Mouse (Mus musculus): ENCODE data around the gene Stx1b. TPM values are rescaled to one million over a fixed set of nuclear protein-coding genes. Genes with fewer than 3 reads are reported as not detected.

Gene Stx1b
- polyA plus RNA-seq, 1 experiment, result 0.20 TPM

DNA sequence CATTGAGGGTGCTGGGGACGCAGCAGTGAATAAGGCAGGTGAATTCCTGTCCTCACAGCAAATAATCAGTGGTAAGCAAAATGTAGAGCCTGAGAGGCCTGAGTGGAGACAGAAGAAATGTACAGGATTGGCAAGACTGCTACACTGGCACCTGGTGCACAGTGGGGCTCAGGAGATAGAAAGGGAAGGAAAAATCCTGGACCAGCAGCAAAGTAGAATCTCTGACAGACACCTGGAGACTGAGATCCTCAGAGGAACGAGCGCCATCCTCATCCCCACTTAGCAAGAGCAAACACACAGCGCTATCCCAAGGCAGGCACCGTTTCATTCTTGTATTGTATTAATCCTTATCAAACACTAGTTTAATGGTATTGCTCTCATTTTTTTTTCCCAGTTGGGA is 13.1 kb upstream of the Stx1b start:
- H3ac ChIP-seq (ENCODE audit: control insufficient read depth, insufficient read length), result no peak overlapping the region
- H3K4me3 ChIP-seq, result no peak overlapping the region
- no peaks in the 10 kb centered on the region for H3K36me3 ChIP-seq (ENCODE audit: control insufficient read depth, insufficient read depth)
- no peaks in the 10 kb centered on the region for H3K27me3 ChIP-seq (ENCODE audit: control insufficient read depth, insufficient read depth, insufficient read length)
- peaks cover under 1% of the 10 kb centered on the region for H3K79me2 ChIP-seq (ENCODE audit: control insufficient read depth, insufficient read depth)
- TF ChIP-seq REST (IDR thresholded peaks at IDR 0.05; ENCODE audit: insufficient read depth, insufficient read length), result no peak
- no peak for TF ChIP-seq CEBPB (IDR thresholded peaks at IDR 0.05; ENCODE audit: insufficient read depth, poor library complexity, severe bottlenecking)
- no peak for TF ChIP-seq POLR2A (IDR thresholded peaks at IDR 0.05; ENCODE audit: insufficient read length, low read depth)
- no peak overlapping the region for H3K4me2 ChIP-seq (ENCODE audit: low read depth)

DNA sequence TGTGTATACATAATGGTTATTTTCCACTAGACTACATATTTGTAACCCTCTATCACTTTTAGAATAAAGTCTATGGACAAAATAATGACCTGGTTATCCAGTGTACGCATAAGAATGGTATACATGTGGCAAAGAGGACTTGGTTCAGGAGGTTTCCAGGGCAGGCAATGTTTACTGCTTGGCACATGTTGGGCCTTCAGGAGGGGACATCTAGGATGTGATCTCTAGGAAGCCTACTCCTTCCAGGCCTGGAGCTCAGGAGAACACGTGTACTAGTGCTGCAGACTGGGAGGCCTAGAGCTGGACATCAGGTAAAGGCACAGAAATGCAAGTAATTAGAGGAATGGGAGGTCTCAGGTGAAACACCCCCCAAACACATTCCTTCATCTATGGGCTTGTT is 11.2 kb upstream of the Stx1b start:
- H3ac ChIP-seq (ENCODE audit: control insufficient read depth, insufficient read length), result no peak overlapping the region
- TF ChIP-seq MAX (IDR thresholded peaks at IDR 0.05; ENCODE audit: low read depth) (no peak), POLR2AphosphoS2 (IDR thresholded peaks at IDR 0.05; ENCODE audit: insufficient read length, low read depth) (no peak), CEBPB (IDR thresholded peaks at IDR 0.05; ENCODE audit: insufficient read depth, poor library complexity, severe bottlenecking) (no peak), SRF (IDR thresholded peaks at IDR 0.05; ENCODE audit: control insufficient read depth, insufficient read length, low read depth) (no peak), MYOG (IDR thresholded peaks at IDR 0.05; ENCODE audit: control insufficient read depth in 1 of 3, insufficient read depth in 1 of 3, insufficient read length in 2 of 3, low read depth in 2 of 3) (no peak)

DNA sequence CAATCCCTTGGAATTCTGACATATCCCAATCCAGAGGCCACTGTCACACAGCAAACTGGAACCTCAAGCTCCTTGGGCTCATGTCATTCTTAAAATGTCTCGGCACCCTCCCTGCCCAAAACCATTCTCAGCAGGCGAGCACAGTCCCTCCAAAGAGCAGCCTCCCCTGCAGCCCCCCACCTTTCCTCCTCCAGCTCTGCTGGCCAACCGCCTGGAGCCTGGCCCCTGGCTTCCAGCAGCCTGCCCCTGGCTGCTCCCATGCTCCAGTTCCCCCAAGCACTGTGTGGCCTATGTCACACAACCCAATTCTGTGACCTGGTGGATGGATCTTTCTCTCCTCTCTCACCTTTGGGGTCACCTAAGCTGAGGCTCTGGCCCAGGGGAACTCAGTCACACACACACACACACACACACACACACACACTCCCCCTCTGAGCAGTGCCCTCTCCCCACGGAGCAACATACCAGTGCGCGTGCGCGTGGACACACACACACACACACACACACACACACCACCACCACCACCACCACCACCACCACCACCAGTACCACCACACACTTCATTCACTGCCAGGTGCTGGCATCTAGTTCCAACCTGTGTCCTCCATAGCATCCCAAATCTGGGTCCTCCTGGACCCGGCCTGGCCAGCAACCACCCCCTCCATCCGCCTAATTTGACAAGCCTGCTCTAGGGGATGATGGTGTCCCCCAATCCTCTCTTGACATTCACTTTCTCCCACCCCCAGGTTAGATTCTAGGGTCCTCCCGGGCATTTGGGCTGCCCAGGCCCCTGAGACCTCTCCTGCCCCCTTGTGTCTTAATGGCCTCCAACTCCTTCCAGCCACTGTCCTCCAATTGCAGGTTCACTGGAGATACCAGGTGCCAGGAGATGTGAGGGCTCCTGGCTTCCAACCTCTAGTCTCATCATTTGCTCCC is 845 bp downstream of the Stx1b start:
- Histone ChIP-seq H3ac (ENCODE audit: control insufficient read depth, insufficient read length) (no peak overlapping the region), H3K4me3 (no peak overlapping the region)

More for the DNA sequence above, 11.2 kb upstream of the Stx1b start:
- Histone ChIP-seq H3K36me3 (ENCODE audit: control insufficient read depth, insufficient read depth) (no peaks in the 10 kb centered on the region), H3K79me2 (ENCODE audit: control insufficient read depth, insufficient read depth) (no peaks in the 10 kb centered on the region), H3K4me2 (ENCODE audit: low read depth) (no peak overlapping the region), H3K4me3 (no peak overlapping the region), H3K27me3 (ENCODE audit: control insufficient read depth, insufficient read depth, insufficient read length) (no peaks in the 10 kb centered on the region)

DNA sequence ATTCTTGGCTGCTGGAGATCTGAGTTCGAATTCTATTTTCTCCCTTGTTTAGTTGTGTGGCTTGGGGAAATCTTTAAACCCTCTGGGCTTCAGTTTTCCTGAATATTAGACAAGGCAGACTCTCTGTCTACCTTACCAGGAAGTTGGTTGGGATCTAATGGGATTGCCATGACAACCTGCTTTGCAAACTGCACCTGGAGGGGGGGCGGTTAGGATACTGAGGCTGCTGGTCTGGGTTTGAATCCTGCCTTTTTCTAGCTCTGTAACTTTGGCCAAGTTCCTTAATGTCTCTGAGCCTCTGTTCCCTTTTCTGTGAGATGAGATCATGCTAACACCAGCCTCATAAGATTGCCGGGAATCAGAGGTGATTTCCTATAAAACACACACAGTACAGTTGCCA is 1.9 kb downstream of the Stx1b start:
- H3K27me3 ChIP-seq (ENCODE audit: control insufficient read depth, insufficient read depth, insufficient read length), result peaks cover 41% of the 10 kb centered on the region
- TF ChIP-seq USF1 (IDR thresholded peaks at IDR 0.05; ENCODE audit: low read depth), result no peak
- no peak for TF ChIP-seq POLR2A (IDR thresholded peaks at IDR 0.05; ENCODE audit: insufficient read length, low read depth)
- no peak for TF ChIP-seq MAX (IDR thresholded peaks at IDR 0.05; ENCODE audit: low read depth)
- TF ChIP-seq SRF (IDR thresholded peaks at IDR 0.05; ENCODE audit: control insufficient read depth, insufficient read length, low read depth), result no peak
- no peak for TF ChIP-seq POLR2AphosphoS2 (IDR thresholded peaks at IDR 0.05; ENCODE audit: insufficient read length, low read depth)
- no peak for TF ChIP-seq CEBPB (IDR thresholded peaks at IDR 0.05; ENCODE audit: insufficient read depth, poor library complexity, severe bottlenecking)
- TF ChIP-seq MYOG (IDR thresholded peaks at IDR 0.05; ENCODE audit: control insufficient read depth in 1 of 3, insufficient read depth in 1 of 3, insufficient read length in 2 of 3, low read depth in 2 of 3), result no peak
- no peak for TF ChIP-seq REST (IDR thresholded peaks at IDR 0.05; ENCODE audit: insufficient read depth, insufficient read length)
- TF ChIP-seq MYOD1 (IDR thresholded peaks at IDR 0.05; ENCODE audit: control insufficient read depth in 1 of 3, insufficient read length in 2 of 3, low read depth in 2 of 3), result no peak
- no peak for TF ChIP-seq E2F4 (IDR thresholded peaks at IDR 0.05; ENCODE audit: insufficient read depth)
- no peak for TF ChIP-seq TCF12 (IDR thresholded peaks at IDR 0.05; ENCODE audit: insufficient read depth, poor library complexity, severe bottlenecking)
- H3K36me3 ChIP-seq (ENCODE audit: control insufficient read depth, insufficient read depth), result no peaks in the 10 kb centered on the region
- H3ac ChIP-seq (ENCODE audit: control insufficient read depth, insufficient read length), result no peak overlapping the region
- H3K4me2 ChIP-seq (ENCODE audit: low read depth), result no peak overlapping the region
- no peaks in the 10 kb centered on the region for H3K79me2 ChIP-seq (ENCODE audit: control insufficient read depth, insufficient read depth)
- H3K4me3 ChIP-seq, result no peak overlapping the region

More for the DNA sequence above, 845 bp downstream of the Stx1b start:
- Histone ChIP-seq H3K27me3 (ENCODE audit: control insufficient read depth, insufficient read depth, insufficient read length) (peaks cover 41% of the 10 kb centered on the region), H3K79me2 (ENCODE audit: control insufficient read depth, insufficient read depth) (no peaks in the 10 kb centered on the region), H3K4me2 (ENCODE audit: low read depth) (no peak overlapping the region), H3K36me3 (ENCODE audit: control insufficient read depth, insufficient read depth) (no peaks in the 10 kb centered on the region)
- TF ChIP-seq POLR2A (IDR thresholded peaks at IDR 0.05; ENCODE audit: insufficient read length, low read depth) (no peak), REST (IDR thresholded peaks at IDR 0.05; ENCODE audit: insufficient read depth, insufficient read length) (no peak), MYOG (IDR thresholded peaks at IDR 0.05; ENCODE audit: control insufficient read depth in 1 of 3, insufficient read depth in 1 of 3, insufficient read length in 2 of 3, low read depth in 2 of 3) (no peak)

DNA sequence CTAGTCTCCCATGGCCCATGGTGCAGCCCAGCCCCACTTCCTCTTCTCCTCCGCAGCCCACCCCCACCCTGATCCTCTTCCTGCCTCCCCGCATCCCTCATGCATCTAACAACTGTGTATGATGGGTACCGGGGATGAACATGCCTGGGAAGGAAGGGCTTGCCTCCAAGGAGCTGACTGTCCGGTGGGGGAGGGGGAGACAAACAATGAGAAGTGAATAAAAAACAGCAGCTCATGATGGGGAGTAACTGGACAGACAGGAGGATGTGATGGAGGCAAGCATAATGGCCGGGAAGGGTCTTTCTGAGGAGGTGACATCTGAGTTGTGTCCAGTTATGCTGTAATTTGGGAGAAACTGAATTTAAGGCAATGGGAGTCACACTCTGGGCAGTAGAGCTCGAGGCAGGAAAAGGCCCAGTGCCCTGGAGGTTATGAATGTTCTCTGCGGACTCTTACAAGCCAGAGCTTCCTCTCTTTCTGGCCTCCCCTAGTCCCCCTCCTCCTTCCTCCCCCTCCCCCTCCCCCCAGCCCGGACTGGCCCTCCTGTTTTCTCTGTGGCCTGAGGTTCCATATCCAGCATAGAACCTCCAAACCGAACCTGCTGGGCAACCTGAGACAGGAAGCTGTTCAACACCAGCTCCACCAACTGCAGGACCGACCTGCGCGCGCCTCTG is 3.4 kb downstream of the Stx1b start:
- H3K4me3 ChIP-seq, result no peak overlapping the region
- no peaks in the 10 kb centered on the region for H3K79me2 ChIP-seq (ENCODE audit: control insufficient read depth, insufficient read depth)
- TF ChIP-seq TCF12 (IDR thresholded peaks at IDR 0.05; ENCODE audit: insufficient read depth, poor library complexity, severe bottlenecking), result no peak
- no peak for TF ChIP-seq CEBPB (IDR thresholded peaks at IDR 0.05; ENCODE audit: insufficient read depth, poor library complexity, severe bottlenecking)
- TF ChIP-seq USF1 (IDR thresholded peaks at IDR 0.05; ENCODE audit: low read depth), result no peak
- no peak for TF ChIP-seq MYOD1 (IDR thresholded peaks at IDR 0.05; ENCODE audit: control insufficient read depth in 1 of 3, insufficient read length in 2 of 3, low read depth in 2 of 3)
- TF ChIP-seq REST (IDR thresholded peaks at IDR 0.05; ENCODE audit: insufficient read depth, insufficient read length), result no peak
- TF ChIP-seq MAX (IDR thresholded peaks at IDR 0.05; ENCODE audit: low read depth), result no peak
- TF ChIP-seq POLR2AphosphoS2 (IDR thresholded peaks at IDR 0.05; ENCODE audit: insufficient read length, low read depth), result no peak
- no peak for TF ChIP-seq MYOG (IDR thresholded peaks at IDR 0.05; ENCODE audit: control insufficient read depth in 1 of 3, insufficient read depth in 1 of 3, insufficient read length in 2 of 3, low read depth in 2 of 3)
- no peak for TF ChIP-seq E2F4 (IDR thresholded peaks at IDR 0.05; ENCODE audit: insufficient read depth)
- TF ChIP-seq SRF (IDR thresholded peaks at IDR 0.05; ENCODE audit: control insufficient read depth, insufficient read length, low read depth), result no peak
- no peak for TF ChIP-seq POLR2A (IDR thresholded peaks at IDR 0.05; ENCODE audit: insufficient read length, low read depth)
- TF ChIP-seq TCF3 (IDR thresholded peaks at IDR 0.05; ENCODE audit: insufficient read length, low read depth), result no peak

More for the DNA sequence above, 3.4 kb downstream of the Stx1b start:
- H3K27me3 ChIP-seq (ENCODE audit: control insufficient read depth, insufficient read depth, insufficient read length), result peaks cover 31% of the 10 kb centered on the region
- H3ac ChIP-seq (ENCODE audit: control insufficient read depth, insufficient read length), result no peak overlapping the region
- no peaks in the 10 kb centered on the region for H3K36me3 ChIP-seq (ENCODE audit: control insufficient read depth, insufficient read depth)
- H3K4me2 ChIP-seq (ENCODE audit: low read depth), result no peak overlapping the region

All from myocyte (in vitro differentiated cells).